Mouse (Mus musculus): Measurements from ENCODE around the gene Zfp277.

GRCm38 (mm10) chr12:40427606-40428005 lies 18.1 kb downstream of the Zfp277 start:
- TF ChIP-seq CTCF (IDR thresholded peaks at IDR 0.05; ENCODE audit: low read depth) (no peak), EP300 (optimal IDR thresholded peaks at IDR 0.05) (no peak)
